Mouse (Mus musculus) intestine, postnatal 0 days (tissue): ENCODE measurements around the gene Rhd. TPM values are rescaled to one million over a fixed set of nuclear protein-coding genes. Genes with fewer than 3 reads are reported as not detected.

Experiments
- ATAC-seq: fragments of 200-750 bp; cut with Nextera tagmentation; 2 replicates; pipeline ENCODE4 v1.8.0; 2017; ENCODE audit warnings: mild to moderate bottlenecking, moderate TSS enrichment, moderate library complexity
- H3K27ac ChIP-seq: fragments of 300-500 bp; sonication (generic); 2 replicates; pipeline ENCODE4 v1.5.1; 2014; ENCODE audit warnings: mild to moderate bottlenecking, low read depth, low read length, moderate library complexity
- H3K27me3 ChIP-seq: fragments of 300-500 bp; sonication (generic); replicated peaks from 2 replicates; pipeline ENCODE4 v1.6.1; 2014; ENCODE audit warnings: low read length, mixed read lengths; ENCODE audit not compliant: control insufficient read depth, insufficient read depth
- H3K36me3 ChIP-seq: fragments of 300-500 bp; sonication (generic); 2 replicates; pipeline ENCODE4 v1.6.1; 2014; ENCODE audit warnings: mild to moderate bottlenecking, moderate library complexity; ENCODE audit not compliant: control insufficient read depth, insufficient read depth
- H3K4me1 ChIP-seq: fragments of 300-500 bp; sonication (generic); replicated peaks from 2 replicates; pipeline ENCODE4 v1.6.1; 2014; ENCODE audit warnings: antibody characterized with exemption, low read length, mixed read lengths; ENCODE audit not compliant: control insufficient read depth, insufficient read depth
- H3K4me2 ChIP-seq: fragments of 300-500 bp; sonication (generic); replicated peaks from 2 replicates; pipeline ENCODE4 v1.6.1; 2014; ENCODE audit warnings: low read depth, mild to moderate bottlenecking, moderate library complexity
- H3K4me3 ChIP-seq: fragments of 300-500 bp; sonication (generic); 2 replicates; pipeline ENCODE4 v1.5.1; 2014; ENCODE audit warnings: low read depth, low read length
- H3K9ac ChIP-seq: fragments of 300-500 bp; sonication (generic); 2 replicates; pipeline ENCODE4 v1.6.1; 2014; ENCODE audit warnings: mild to moderate bottlenecking, low read depth, low read length
- H3K9me3 ChIP-seq: fragments of 300-500 bp; sonication (generic); 2 replicates; pipeline ENCODE4 v1.6.1; 2016; ENCODE audit warnings: mixed run types; ENCODE audit not compliant: control insufficient read depth
- CTCF ChIP-seq: sonication (generic); IDR thresholded peaks from 2 replicates; pipeline ENCODE4 v1.5.1; 2016; ENCODE audit warnings: low read depth, mild to moderate bottlenecking, control low read depth, antibody characterized with exemption, moderate library complexity
- WGBS: fragments of 180-500 bp; shearing (Covaris S2); extraction: QIAGEN DNeasy Blood & Tissue Kit; methylation state at CpG from one replicate; pipeline ENCODE4 v1.1.7; 2014; 5-methylcytosine and 5-hydroxymethylcytosine counted together
- polyA plus RNA-seq: library from polyadenylated mRNA; unstranded; fragments of >200 nt; fragmentation: Nextera tagmentation; extraction: Ambion mirVana; gene quantifications from 2 replicates; pipeline ENCODE4 v1.2.1, GENCODE M21; 2015

Gene Rhd
- polyA plus RNA-seq, 1 experiment from 2014 or later = 0.10 TPM

DNA sequence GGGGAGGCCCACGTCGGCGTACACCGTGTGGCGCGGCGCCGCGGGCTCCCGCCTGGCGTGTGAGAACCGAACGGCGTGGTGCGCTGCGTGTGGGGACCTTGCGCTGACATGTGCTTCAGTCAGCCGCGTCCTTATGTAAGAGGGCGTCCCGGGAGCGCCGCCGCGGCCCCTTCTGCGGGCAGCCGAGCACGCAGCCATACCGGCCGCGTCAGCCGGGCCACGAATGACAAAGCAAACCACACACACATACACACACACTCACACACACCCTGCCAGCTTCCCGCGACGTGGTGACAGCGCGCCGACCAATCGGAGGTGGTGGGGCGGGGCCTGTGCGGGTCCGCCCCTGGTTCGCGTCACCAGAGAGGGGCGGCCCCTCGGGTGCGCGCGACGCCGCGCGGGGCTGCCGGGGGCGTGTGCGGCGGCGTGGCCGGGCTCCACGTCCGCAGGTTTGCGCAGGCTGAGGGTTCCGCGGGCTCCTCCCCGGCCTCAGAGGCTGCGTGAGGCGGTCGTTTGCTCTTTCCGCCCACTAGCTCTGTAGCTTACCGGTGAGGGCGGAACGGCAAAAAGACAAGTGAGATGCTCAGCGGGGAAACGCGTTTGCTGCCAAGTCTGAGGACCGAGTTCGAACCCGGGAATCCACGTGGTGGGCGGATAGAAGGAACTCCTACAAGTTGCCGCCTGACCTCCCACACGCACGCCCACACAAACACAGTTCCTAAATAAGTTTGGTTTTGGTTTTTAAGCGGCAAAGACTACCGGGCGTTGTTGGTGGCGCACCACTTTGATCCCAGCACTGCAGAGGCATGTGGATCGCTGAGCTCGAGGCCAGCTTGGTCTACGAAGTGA, 10.5 kb upstream of the Rhd start:
- 0 out of 2 replicates have a peak, but pooled peaks have one; percentile 12 for TF ChIP-seq CTCF
- H3K4me1 ChIP-seq = 0 out of 2 replicates have a peak, but pooled peaks cover 2% of the 10 kb centered on the region

DNA sequence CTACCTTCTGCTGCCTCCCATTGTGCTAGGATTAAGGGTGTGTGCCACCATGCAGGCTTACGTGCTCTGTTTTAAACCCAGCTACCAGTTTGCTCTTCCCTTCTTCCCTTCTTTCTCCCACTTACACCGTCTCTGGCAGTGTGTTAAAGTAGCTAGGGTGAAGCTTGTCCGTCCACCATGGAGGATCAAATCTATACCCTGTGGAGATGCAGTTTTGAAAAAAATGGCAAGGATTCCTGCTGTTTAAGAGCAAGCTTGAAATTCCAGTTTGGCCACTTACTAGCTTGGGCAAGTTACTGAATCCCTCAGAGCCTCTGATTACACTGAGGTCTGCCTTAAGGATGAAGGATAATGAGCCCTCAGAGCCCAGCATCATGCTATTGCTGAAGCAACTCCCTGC, 9.0 kb upstream of the Rhd start:
- H3K9ac ChIP-seq = no peak overlapping the region
- no peak for ATAC-seq
- H3K9me3 ChIP-seq = no peaks in the 10 kb centered on the region
- H3K4me2 ChIP-seq = no peak overlapping the region
- H3K36me3 ChIP-seq = no peaks in the 10 kb centered on the region
- H3K27me3 ChIP-seq = no peaks in the 10 kb centered on the region
- H3K4me1 ChIP-seq = 0 out of 2 replicates have a peak, but pooled peaks cover 2% of the 10 kb centered on the region
- no peak overlapping the region for H3K4me3 ChIP-seq
- TF ChIP-seq CTCF = no peak
- 62% methylated on average over 3 of the region's 3 CpGs for WGBS
- no peak overlapping the region for H3K27ac ChIP-seq

More for the DNA sequence above, 10.5 kb upstream of the Rhd start:
- peak overlapping the region; percentile 50 for H3K9ac ChIP-seq
- no peaks in the 10 kb centered on the region for H3K36me3 ChIP-seq
- peak overlapping the region; percentile 93 for H3K4me3 ChIP-seq
- WGBS = 2% methylated on average over 85 of the region's 91 CpGs
- peak; percentile 92 for ATAC-seq
- H3K9me3 ChIP-seq = no peaks in the 10 kb centered on the region
- H3K4me2 ChIP-seq = peak overlapping the region; percentile 95
- no peaks in the 10 kb centered on the region for H3K27me3 ChIP-seq
- H3K27ac ChIP-seq = peak overlapping the region; percentile 87

DNA sequence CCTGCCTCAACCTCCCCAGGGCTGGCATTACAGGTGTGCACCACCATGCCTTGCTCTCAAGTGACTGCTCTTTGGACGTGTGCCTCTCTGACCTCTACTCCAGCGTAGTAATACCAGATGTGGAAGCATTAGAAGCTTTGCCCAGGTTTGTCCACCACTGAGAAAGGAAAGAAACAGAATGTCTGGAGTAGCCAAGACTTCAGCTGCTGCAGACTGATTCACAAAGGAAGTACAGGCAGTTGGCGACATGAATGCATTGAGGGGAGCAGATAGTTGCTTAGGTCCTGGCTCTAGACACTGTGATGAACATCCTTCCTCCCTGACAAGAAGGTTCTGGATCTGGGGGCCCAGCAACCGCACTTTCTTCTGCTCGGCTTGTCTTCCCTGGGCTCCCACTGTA, 8.3 kb upstream of the Rhd start:
- no peak for TF ChIP-seq CTCF
- H3K4me2 ChIP-seq = no peak overlapping the region
- no peak overlapping the region for H3K27ac ChIP-seq
- WGBS = 54% methylated on average over 5 of the region's 5 CpGs
- no peak for ATAC-seq
- H3K36me3 ChIP-seq = no peaks in the 10 kb centered on the region
- H3K4me1 ChIP-seq = 0 out of 2 replicates have a peak, but pooled peaks cover 2% of the 10 kb centered on the region
- no peaks in the 10 kb centered on the region for H3K27me3 ChIP-seq
- H3K9me3 ChIP-seq = no peaks in the 10 kb centered on the region
- no peak overlapping the region for H3K9ac ChIP-seq
- H3K4me3 ChIP-seq = no peak overlapping the region

DNA sequence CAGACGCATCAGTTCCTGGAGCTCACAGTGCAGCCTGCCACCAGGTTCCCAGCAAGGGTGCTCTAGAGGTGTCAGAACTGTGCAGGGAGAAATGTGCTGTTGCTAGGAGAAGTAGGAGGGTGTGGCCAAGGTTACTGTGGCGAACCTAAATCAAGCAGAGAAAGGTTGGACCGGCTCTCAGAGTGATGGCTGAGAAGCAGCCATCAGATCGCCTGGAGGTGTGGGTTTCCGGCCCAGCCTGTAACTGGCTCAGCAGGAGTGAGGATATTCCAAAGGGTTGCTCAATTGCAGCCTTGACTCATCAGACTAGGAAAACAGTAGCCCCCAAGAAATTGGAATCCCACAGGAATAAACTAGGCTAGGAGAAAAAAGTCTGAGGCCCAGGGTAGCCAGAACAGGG, 7.8 kb upstream of the Rhd start:
- H3K4me3 ChIP-seq = no peak overlapping the region
- WGBS = 43% methylated on average over 5 of the region's 5 CpGs
- H3K4me1 ChIP-seq = 0 out of 2 replicates have a peak, but pooled peaks cover 2% of the 10 kb centered on the region
- no peaks in the 10 kb centered on the region for H3K9me3 ChIP-seq
- no peaks in the 10 kb centered on the region for H3K36me3 ChIP-seq
- ATAC-seq = no peak
- H3K9ac ChIP-seq = no peak overlapping the region
- no peak overlapping the region for H3K4me2 ChIP-seq
- TF ChIP-seq CTCF = no peak
- no peak overlapping the region for H3K27ac ChIP-seq
- H3K27me3 ChIP-seq = no peaks in the 10 kb centered on the region

DNA sequence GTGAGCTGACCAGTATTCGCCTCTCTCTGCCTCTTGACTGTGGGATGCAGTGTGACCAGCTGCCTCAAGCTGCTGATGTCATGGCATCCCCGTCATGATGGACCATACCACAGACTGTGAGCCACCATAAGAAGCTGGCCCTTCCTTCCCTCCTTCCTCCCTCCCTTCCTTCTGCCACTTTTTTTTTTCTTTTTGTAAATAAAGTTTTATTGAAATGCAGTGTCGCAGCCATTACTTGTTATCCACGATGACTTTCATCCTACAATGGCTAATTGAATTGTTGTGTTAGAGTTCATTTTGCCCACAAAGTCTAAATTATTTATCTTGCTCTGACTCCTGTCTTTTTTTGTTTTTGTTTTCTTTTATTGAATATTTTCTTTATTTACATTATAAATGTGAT, 5.8 kb upstream of the Rhd start:
- Histone ChIP-seq H3K27ac (no peak overlapping the region), H3K36me3 (no peaks in the 10 kb centered on the region), H3K9me3 (no peaks in the 10 kb centered on the region), H3K4me2 (no peak overlapping the region), H3K9ac (no peak overlapping the region), H3K27me3 (no peaks in the 10 kb centered on the region), H3K4me1 (no peaks in the 10 kb centered on the region), H3K4me3 (no peak overlapping the region)
- ATAC-seq = no peak
- WGBS = 85% methylated on average over 4 of the region's 4 CpGs
- TF ChIP-seq CTCF = no peak

DNA sequence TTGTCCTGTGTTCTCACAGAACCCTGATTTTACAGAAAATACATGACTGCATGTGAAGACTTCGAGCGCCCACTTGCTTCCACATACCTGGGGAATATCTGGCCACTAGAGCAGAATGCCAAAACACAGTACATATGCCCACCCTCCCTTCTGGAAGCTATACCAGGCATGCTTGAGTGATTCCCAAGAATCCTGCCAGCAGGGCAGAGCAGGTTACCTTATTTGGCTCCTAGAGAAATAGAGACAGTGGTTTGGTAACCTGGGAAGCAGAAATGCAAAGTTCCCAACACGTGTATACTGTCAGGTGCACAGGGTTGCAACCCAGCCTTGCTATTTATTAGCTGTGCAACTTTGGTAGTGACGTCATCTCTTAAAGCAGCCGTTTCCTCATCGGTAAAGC, 2.5 kb upstream of the Rhd start:
- H3K4me2 ChIP-seq = no peak overlapping the region
- H3K27ac ChIP-seq = no peak overlapping the region
- no peak for ATAC-seq
- no peaks in the 10 kb centered on the region for H3K36me3 ChIP-seq
- no peaks in the 10 kb centered on the region for H3K4me1 ChIP-seq
- no peak overlapping the region for H3K4me3 ChIP-seq
- 65% methylated on average over 6 of the region's 6 CpGs for WGBS
- no peaks in the 10 kb centered on the region for H3K27me3 ChIP-seq
- TF ChIP-seq CTCF = no peak
- H3K9ac ChIP-seq = no peak overlapping the region
- no peaks in the 10 kb centered on the region for H3K9me3 ChIP-seq
